Mouse (Mus musculus): Measurements from ENCODE around the gene Rtp2.

Rtp2 gene

DNA sequence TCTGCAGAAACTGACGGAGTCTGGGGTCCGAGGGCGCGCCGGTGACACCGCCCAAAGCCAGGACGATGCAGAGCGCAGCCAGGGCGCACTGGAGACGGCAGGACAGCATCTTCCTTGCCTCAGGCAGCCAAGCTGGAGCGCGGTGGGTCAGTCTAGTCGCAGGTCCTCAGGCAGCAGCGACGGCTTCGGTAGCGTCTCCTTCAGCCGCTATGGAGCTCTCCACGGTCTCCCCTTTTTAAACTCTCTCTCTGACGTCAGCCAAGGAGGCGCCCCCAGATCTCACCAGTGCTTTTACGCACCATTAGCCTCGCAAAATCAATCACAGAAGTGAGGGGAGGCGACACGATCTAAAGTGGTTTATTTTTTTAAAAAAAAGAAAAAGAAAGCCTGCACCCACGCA is 41.6 kb downstream of the Rtp2 start, which contains the start of gene Sst:
Sst (minus strand) TSS at position 323 of the 400 bp plus-strand sequence.
- DNase-seq (ENCODE audit: low read depth, low spot score): no peak

GRCm38 (mm10) chr16:23890151-23890550 is 42.0 kb downstream of the Rtp2 start:
- no peak for DNase-seq (ENCODE audit: low read depth, low spot score)

DNA sequence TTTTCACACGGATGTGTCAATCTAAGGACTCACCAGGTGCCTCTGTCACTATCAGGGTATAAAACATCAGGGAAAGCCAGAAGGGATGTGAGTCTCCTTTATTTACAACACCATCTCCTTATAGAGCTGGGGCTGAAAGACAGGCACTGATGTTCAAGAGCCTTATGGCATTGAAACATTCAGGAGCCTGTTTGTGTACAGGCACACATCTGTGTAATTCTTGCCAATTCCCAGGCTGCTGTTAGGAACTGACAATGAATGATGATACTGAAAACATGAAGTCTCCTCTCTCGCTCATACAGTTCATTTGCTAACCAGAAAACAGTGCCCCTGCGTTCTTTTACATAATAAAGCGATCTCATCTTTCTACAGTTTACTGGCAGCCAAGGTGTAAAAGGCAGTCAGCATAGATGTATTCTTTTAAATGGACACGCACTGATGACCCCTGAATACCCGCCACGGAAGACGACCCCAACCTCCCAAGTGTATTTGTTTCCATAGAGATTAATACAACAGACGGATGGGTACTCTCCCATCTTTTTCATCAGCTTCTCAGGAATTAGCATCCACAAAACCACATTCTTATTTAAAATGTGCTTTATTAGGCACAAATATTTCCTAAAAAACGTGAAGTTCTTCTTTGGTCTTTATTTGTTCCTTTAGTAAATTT is 44.1 kb downstream of the Rtp2 start:
- no peak for DNase-seq (ENCODE audit: low read depth, low spot score)

DNA sequence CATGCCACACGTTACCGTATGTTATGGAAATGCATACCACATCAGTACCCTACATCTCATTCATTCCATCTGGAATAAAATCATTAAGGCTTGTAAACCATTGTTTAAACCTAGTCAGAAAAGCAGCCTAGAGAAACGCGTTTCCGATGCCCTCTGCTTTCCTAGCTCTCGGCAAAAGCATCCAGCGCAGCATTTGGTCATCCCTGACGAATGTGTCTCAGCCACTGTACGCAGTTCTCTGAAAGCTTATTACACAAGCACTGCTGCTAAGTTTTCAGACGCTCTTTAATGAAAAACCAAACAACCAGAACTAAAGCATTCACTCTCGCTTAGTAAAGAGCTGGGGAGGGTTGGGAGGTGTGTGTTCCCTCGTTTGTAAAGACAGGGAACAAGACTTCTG is 47.1 kb downstream of the Rtp2 start:
- no peak for DNase-seq (ENCODE audit: low read depth, low spot score)

Data from embryo, embryonic 11.5 days (tissue).